Comparison of ENCODE assay signal across 1 mouse cellular context in the genomic region with DNA sequence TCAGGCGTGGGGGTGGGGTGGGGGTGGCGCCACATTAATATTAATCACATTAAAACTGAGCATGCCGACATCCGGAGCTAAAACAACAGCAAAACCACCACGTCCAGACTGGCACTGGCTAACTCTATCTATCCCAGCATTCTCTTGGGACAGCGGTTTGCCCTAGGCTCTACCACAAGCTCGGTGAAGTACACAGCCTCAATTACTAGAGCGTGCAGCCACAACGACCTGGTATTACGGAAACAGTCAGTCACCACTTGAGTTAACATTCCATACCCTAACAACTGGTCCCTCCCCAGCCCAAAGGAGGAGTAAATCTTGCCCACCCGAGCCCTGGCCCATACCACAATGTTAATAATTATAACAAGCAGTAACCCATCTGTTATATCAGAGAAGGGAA.
TF ChIP-seq lines count a peak whose summit lies in the region.

No protein-coding gene starts in this region.

TF ChIP-seq in CH12.LX, 34 proteins besides CTCF, POLR2A, EP300 and RAD21 (continued from another document):
- TF ChIP-seq ZKSCAN1 (IDR thresholded peaks at IDR 0.05; ENCODE audit: borderline replicate concordance, low read depth, low read length) (no peak), ZNF384 (IDR thresholded peaks at IDR 0.05; ENCODE audit: low read depth, low read length) (no peak), ETS1 (conservative IDR thresholded peaks at IDR 0.05; ENCODE audit: low read depth, low read length) (peak; percentile 28; the same call in 1 of the 2 replicates), USF2 (conservative IDR thresholded peaks at IDR 0.05; ENCODE audit: low read depth, low read length) (no peak)
